19 mouse cellular contexts compared by ENCODE assay signal in genomic region chr13:26405757-26406156, GRCm38 (mm10).
DNase-seq lines count a peak whose midpoint lies in the region; ATAC-seq and TF ChIP-seq lines count a peak whose summit lies in the region.
"Had no signal": no experiment of that assay in that cellular context is flagged by ENCODE, and none has a peak within 500 bp of the region (broad histone marks: within the 10 kb centered on the region; RNA-seq: fewer than 3 reads in every experiment).

No protein-coding gene starts in this region.

- H3K4me2 ChIP-seq in kidney, embryonic 16.5 days (replicated peaks; ENCODE audit: low read depth, low read length): no peak overlapping the region
- H3K4me2 ChIP-seq: liver, embryonic 11.5 days; midbrain, embryonic 12.5 days; neural tube, embryonic 13.5 days had no signal

- ATAC-seq in kidney, embryonic 16.5 days (ENCODE audit: low FRiP score, low TSS enrichment): peak; percentile 73; the same call in 1 of the 2 replicates
- no peak for ATAC-seq in megakaryocyte-erythroid progenitor cell, adult 5-6 weeks (replicated peaks; ENCODE audit: low FRiP score, low TSS enrichment, poor library complexity, severe bottlenecking)
- ATAC-seq: activated CD4-positive, CD25-positive, alpha-beta regulatory T cell, adult 4 months; hindbrain, postnatal 0 days had no signal

- H3K4me1 ChIP-seq in kidney, adult 2 months (ENCODE audit: control insufficient read depth, insufficient read depth, low read length): no peaks in the 10 kb centered on the region
- H3K4me1 ChIP-seq in kidney, embryonic 16.5 days (ENCODE audit: insufficient read depth, low read length): no peaks in the 10 kb centered on the region
- H3K4me1 ChIP-seq: midbrain, embryonic 12.5 days; neural tube, embryonic 13.5 days had no signal

- no peak overlapping the region for H3K27ac ChIP-seq in kidney, adult 2 months (ENCODE audit: insufficient read depth, low read depth, low read length)
- no peak overlapping the region for H3K27ac ChIP-seq in kidney, embryonic 16.5 days (ENCODE audit: low read length)
- H3K27ac ChIP-seq: hindbrain, embryonic 10.5 days; hindbrain, postnatal 0 days; midbrain, embryonic 12.5 days; neural tube, embryonic 13.5 days had no signal

- no peak overlapping the region for H3K4me3 ChIP-seq in kidney, adult 2 months (ENCODE audit: insufficient read depth, low read depth, low read length)
- H3K4me3 ChIP-seq in kidney, embryonic 16.5 days (ENCODE audit: low read length): no peak overlapping the region
- H3K4me3 ChIP-seq: hindbrain, embryonic 10.5 days; midbrain, embryonic 12.5 days; neural tube, embryonic 13.5 days had no signal

- no peak for TF ChIP-seq CTCF in kidney, adult 2 months (conservative IDR thresholded peaks at IDR 0.05; ENCODE audit: insufficient read depth, insufficient read length, low read depth, low read length)

- no peak for TF ChIP-seq POLR2A in kidney, adult 2 months (IDR thresholded peaks at IDR 0.05; ENCODE audit: low read depth, low read length)

- DNase-seq in adrenal gland, adult (ENCODE audit: inconsistent age in 2 of 2, low spot score in 1 of 2): peak; percentile 10 to 37
- no peak for DNase-seq in adrenal gland, postnatal 14 days
- DNase-seq in kidney, adult 2 months: peak; percentile 76
- no peak for DNase-seq in kidney, postnatal 4 days
- peak; percentile 2 for DNase-seq in yolk sac, embryonic 10.5 days (ENCODE audit: low spot score)
- no peak for DNase-seq in lung, postnatal 4 days
- DNase-seq: cerebellum, adult 9-10 months; lung, adult 18-20 months; right cerebral cortex, adult 18-20 months; thymus, postnatal 36 days had no signal

- H3K9me3 ChIP-seq in kidney, embryonic 16.5 days (ENCODE audit: low read length): no peaks in the 10 kb centered on the region
- H3K9me3 ChIP-seq: G1E; hindbrain, embryonic 10.5 days; midbrain, embryonic 12.5 days; neural tube, embryonic 13.5 days had no signal

- H3K36me3 ChIP-seq in kidney, adult 2 months (ENCODE audit: control insufficient read depth, insufficient read depth, low read length): no peaks in the 10 kb centered on the region
- no peaks in the 10 kb centered on the region for H3K36me3 ChIP-seq in kidney, embryonic 16.5 days (ENCODE audit: insufficient read depth, low read length)
- H3K36me3 ChIP-seq: G1E; hindbrain, embryonic 10.5 days; midbrain, embryonic 12.5 days; neural tube, embryonic 13.5 days had no signal

- H3K9ac ChIP-seq in kidney, embryonic 16.5 days (replicated peaks; ENCODE audit: low read length): no peak overlapping the region
- H3K9ac ChIP-seq: midbrain, embryonic 12.5 days; neural tube, embryonic 13.5 days had no signal

- H3K27me3 ChIP-seq in kidney, adult 2 months (replicated peaks; ENCODE audit: control insufficient read depth, insufficient read depth, low read length): no peaks in the 10 kb centered on the region
- H3K27me3 ChIP-seq in kidney, embryonic 16.5 days (ENCODE audit: insufficient read depth, low read length): no peaks in the 10 kb centered on the region
- H3K27me3 ChIP-seq: midbrain, embryonic 12.5 days; neural tube, embryonic 13.5 days had no signal

Comparison
In these comparisons a context has a peak if more than half of its experiments do, and no peak if none do; other contexts are left out.
1. DNase-seq: peak in adrenal gland, adult (2 of 2), kidney, adult 2 months (single experiment) and yolk sac, embryonic 10.5 days (single experiment); none in adrenal gland, postnatal 14 days (single experiment), kidney, postnatal 4 days (0 of 2) and lung, postnatal 4 days (0 of 2).